Comparison of ENCODE assay signal across 8 mouse cellular contexts in genomic region chr6:143169385-143169784, GRCm38 (mm10). TPM values are rescaled to one million over a fixed set of nuclear protein-coding genes. Genes with fewer than 3 reads are reported as not detected.
DNase-seq lines count a peak whose midpoint lies in the region; ATAC-seq and TF ChIP-seq lines count a peak whose summit lies in the region.

No protein-coding gene starts in this region.

- no peak for ATAC-seq in kidney, postnatal 0 days (replicated peaks; ENCODE audit: low FRiP score, low read depth)
- no peak for ATAC-seq in embryonic facial prominence, embryonic 14.5 days (ENCODE audit: low read depth)
- ATAC-seq in intestine, postnatal 0 days, result no peak
- no peak for ATAC-seq in neural tube, embryonic 13.5 days (ENCODE audit: low read depth)

- no peaks in the 10 kb centered on the region for H3K27me3 ChIP-seq in kidney, postnatal 0 days (ENCODE audit: insufficient read depth, low read length)
- no peaks in the 10 kb centered on the region for H3K27me3 ChIP-seq in embryonic facial prominence, embryonic 14.5 days (replicated peaks; ENCODE audit: control insufficient read depth, insufficient read depth, low read length)
- no peaks in the 10 kb centered on the region for H3K27me3 ChIP-seq in intestine, postnatal 0 days (replicated peaks; ENCODE audit: control insufficient read depth, insufficient read depth, low read length)
- no peaks in the 10 kb centered on the region for H3K27me3 ChIP-seq in neural tube, embryonic 13.5 days

- H3K4me3 ChIP-seq in kidney, postnatal 0 days (replicated peaks; ENCODE audit: low read depth, low read length), result peak overlapping the region; percentile 74
- H3K4me3 ChIP-seq in embryonic facial prominence, embryonic 14.5 days (ENCODE audit: low read depth, low read length), result no peak overlapping the region; the same call in 1 of the 2 replicates
- no peak overlapping the region for H3K4me3 ChIP-seq in intestine, postnatal 0 days (ENCODE audit: low read depth, low read length)
- H3K4me3 ChIP-seq in neural tube, embryonic 13.5 days, result 0 out of 2 replicates have a peak overlapping the region, but pooled peaks have one; percentile 91

- 79% methylated on average over 4 of the region's 4 CpGs for WGBS in kidney, postnatal 0 days
- WGBS in embryonic facial prominence, embryonic 14.5 days, result 70% methylated on average over 4 of the region's 4 CpGs
- 87% methylated on average over 4 of the region's 4 CpGs for WGBS in intestine, postnatal 0 days
- 77% methylated on average over 4 of the region's 4 CpGs for WGBS in neural tube, embryonic 13.5 days

- TF ChIP-seq CTCF in kidney, postnatal 0 days (IDR thresholded peaks at IDR 0.05; ENCODE audit: low read depth), result no peak
- no peak for TF ChIP-seq CTCF in intestine, postnatal 0 days (IDR thresholded peaks at IDR 0.05; ENCODE audit: low read depth)

- 0 out of 2 replicates have a peak overlapping the region, but pooled peaks have one; percentile 32 for H3K9ac ChIP-seq in kidney, postnatal 0 days (ENCODE audit: low read depth, low read length)
- H3K9ac ChIP-seq in embryonic facial prominence, embryonic 14.5 days (ENCODE audit: low read depth, low read length), result no peak overlapping the region
- H3K9ac ChIP-seq in intestine, postnatal 0 days (ENCODE audit: low read depth, low read length), result no peak overlapping the region
- H3K9ac ChIP-seq in neural tube, embryonic 13.5 days, result peak overlapping the region; percentile 94

- no peaks in the 10 kb centered on the region for H3K9me3 ChIP-seq in kidney, postnatal 0 days (replicated peaks; ENCODE audit: low read length)
- no peaks in the 10 kb centered on the region for H3K9me3 ChIP-seq in embryonic facial prominence, embryonic 14.5 days (ENCODE audit: control insufficient read depth, low read length)
- H3K9me3 ChIP-seq in intestine, postnatal 0 days (ENCODE audit: control insufficient read depth), result no peaks in the 10 kb centered on the region
- no peaks in the 10 kb centered on the region for H3K9me3 ChIP-seq in neural tube, embryonic 13.5 days

- H3K4me2 ChIP-seq in kidney, postnatal 0 days (ENCODE audit: low read length), result peak overlapping the region; percentile 78
- H3K4me2 ChIP-seq in embryonic facial prominence, embryonic 14.5 days (ENCODE audit: low read depth, low read length), result peak overlapping the region; percentile 82
- H3K4me2 ChIP-seq in intestine, postnatal 0 days (replicated peaks; ENCODE audit: low read depth), result peak overlapping the region; percentile 95
- peak overlapping the region; percentile 73 for H3K4me2 ChIP-seq in neural tube, embryonic 13.5 days

- no peak for DNase-seq in kidney, postnatal 0 days (ENCODE audit: low spot score)
- no peak for DNase-seq in kidney, postnatal 25 days
- no peak for DNase-seq in embryonic facial prominence, embryonic 14.5 days (ENCODE audit: low spot score)
- no peak for DNase-seq in left cerebral cortex, postnatal 10 days (ENCODE audit: extremely low spot score in 1 of 2, low spot score in 2 of 2)
- no peak for DNase-seq in left cerebral cortex, adult 18-20 months (ENCODE audit: low spot score in 2 of 2)
- DNase-seq in adrenal gland, adult 2 months, result no peak

- H3K36me3 ChIP-seq in kidney, postnatal 0 days (ENCODE audit: insufficient read depth, low read length), result peaks cover 17% of the 10 kb centered on the region; the same call in 1 of the 2 replicates
- H3K36me3 ChIP-seq in embryonic facial prominence, embryonic 14.5 days (ENCODE audit: control insufficient read depth, insufficient read depth, low read length), result 0 out of 2 replicates have a peak, but pooled peaks cover 8% of the 10 kb centered on the region
- H3K36me3 ChIP-seq in intestine, postnatal 0 days (ENCODE audit: control insufficient read depth, insufficient read depth), result no peaks in the 10 kb centered on the region
- peaks cover 18% of the 10 kb centered on the region for H3K36me3 ChIP-seq in neural tube, embryonic 13.5 days

- intact Hi-C loops in left cerebral cortex, postnatal 10 days (cut with DNase I), result loop anchor here (5.0 kb wide), 1 partner anchor 62 kb away; no protein-coding TSS in a partner anchor

- H3K4me1 ChIP-seq in kidney, postnatal 0 days (replicated peaks; ENCODE audit: insufficient read depth, low read length), result 0 out of 2 replicates have a peak, but pooled peaks cover 6% of the 10 kb centered on the region
- peaks cover 25% of the 10 kb centered on the region for H3K4me1 ChIP-seq in embryonic facial prominence, embryonic 14.5 days (ENCODE audit: control insufficient read depth, insufficient read depth, low read length)
- peaks cover 3% of the 10 kb centered on the region; the same call in 1 of the 2 replicates for H3K4me1 ChIP-seq in intestine, postnatal 0 days (replicated peaks; ENCODE audit: control insufficient read depth, insufficient read depth, low read length)
- peaks cover 46% of the 10 kb centered on the region for H3K4me1 ChIP-seq in neural tube, embryonic 13.5 days (replicated peaks)

- no peak overlapping the region for H3K27ac ChIP-seq in kidney, postnatal 0 days
- H3K27ac ChIP-seq in embryonic facial prominence, embryonic 14.5 days (replicated peaks; ENCODE audit: low read depth, low read length), result no peak overlapping the region
- H3K27ac ChIP-seq in intestine, postnatal 0 days (ENCODE audit: low read depth, low read length), result no peak overlapping the region
- H3K27ac ChIP-seq in neural tube, embryonic 13.5 days (replicated peaks), result no peak overlapping the region

RNA-seq across cellular contexts. Expression of gene Etnk1, which starts 2.4 kb away (rescaled TPM):
- 35.9 and 36.6 TPM in 2 replicates for polyA plus RNA-seq in kidney, postnatal 0 days (2015; fragmentation: Nextera tagmentation; extraction: Ambion mirVana)
- polyA plus RNA-seq in embryonic facial prominence, embryonic 14.5 days (2014; fragmentation: Nextera tagmentation; extraction: Ambion mirVana), result 24.6 and 25.0 TPM in 2 replicates
- polyA plus RNA-seq in intestine, postnatal 0 days (2015; fragmentation: Nextera tagmentation; extraction: Ambion mirVana), result 14.5 and 16.4 TPM in 2 replicates
- 35.4 and 37.0 TPM in 2 replicates for polyA plus RNA-seq in neural tube, embryonic 13.5 days (2015; fragmentation: Nextera tagmentation; extraction: Ambion mirVana)
- total RNA-seq in left cerebral cortex, postnatal 10 days (2021), result 100 to 1,000 TPM; 151 to 153 TPM
- total RNA-seq in left cerebral cortex, adult 18-20 months (2021), result 100 to 1,000 TPM; 191 to 198 TPM
- 10 to 100 TPM; 92.4 to 98.3 TPM for total RNA-seq in adrenal gland, adult 2 months (2021)
- polyA plus RNA-seq in adrenal gland, adult 2 months (2012; rRNA removed), result 42.0 and 111 TPM in 2 replicates

Comparison
In these comparisons a context has a peak if more than half of its experiments do, and no peak if none do; other contexts are left out.
1. H3K4me3 ChIP-seq: peak in kidney, postnatal 0 days (single experiment) and neural tube, embryonic 13.5 days (single experiment); none in embryonic facial prominence, embryonic 14.5 days (single experiment) and intestine, postnatal 0 days (single experiment).
2. H3K9ac ChIP-seq: peak in kidney, postnatal 0 days (single experiment) and neural tube, embryonic 13.5 days (single experiment); none in embryonic facial prominence, embryonic 14.5 days (single experiment) and intestine, postnatal 0 days (single experiment).
3. Peak in every context shown above with its lines, with median percentiles within 50 percentile points of each other: H3K4me2 ChIP-seq.